Mouse (Mus musculus): ENCODE results near the gene Olfr1298. TPM values are rescaled to one million over a fixed set of nuclear protein-coding genes. Genes with fewer than 3 reads are reported as not detected.

The Olfr1298 gene
- total RNA-seq (2015): not detected in 2 replicates
- total RNA-seq (2017): not detected in 2 replicates

GRCm38 (mm10) chr2:111649101-111649500 is at the start of gene Olfr1298:
Olfr1298 (minus strand) TSS chr2:111649201.
- no peak for ATAC-seq (ENCODE audit: poor library complexity, severe bottlenecking)

DNA sequence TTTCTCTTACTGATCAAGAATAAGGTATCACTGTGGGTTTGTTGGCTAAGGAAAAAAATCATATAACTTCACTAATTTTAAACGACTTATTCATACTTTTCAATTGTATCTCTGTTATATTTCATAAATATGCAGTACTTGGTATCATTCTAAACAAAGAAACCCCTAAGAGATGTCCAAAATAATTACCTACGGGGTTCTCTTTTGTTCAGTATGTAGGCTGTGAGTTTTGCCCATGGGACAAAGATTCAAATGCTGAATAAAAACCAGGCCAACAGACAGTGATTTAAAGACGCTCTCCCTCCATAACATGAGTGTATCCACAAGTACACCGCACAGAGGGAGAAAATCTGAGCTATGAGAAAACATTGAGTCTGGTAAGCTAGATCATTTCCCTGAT is 12.1 kb upstream of the Olfr1298 start, which contains the start of gene Olfr1299:
TSS of gene Olfr1299 (plus strand) at position 301 of the 400 bp plus-strand sequence.
- ATAC-seq (ENCODE audit: poor library complexity, severe bottlenecking): no peak

GRCm38 (mm10) chr2:111626397-111626796 is 22.6 kb downstream of the Olfr1298 start, which contains the start of gene Olfr1297:
Olfr1297 (minus strand) TSS chr2:111626497.
- no peak for ATAC-seq (ENCODE audit: poor library complexity, severe bottlenecking)

Other genes with a start within 250 kb of the Olfr1298 start
- gene Olfr1286, start 226.1 kb downstream of the Olfr1298 start, total RNA-seq (2015): not detected in 2 replicates
- gene Olfr1286, start 226.1 kb downstream of the Olfr1298 start, total RNA-seq (2017): 0.18 TPM in 1 of 2 replicates, not detected in the other
- not detected in 2 replicates for gene Olfr1287, start 200.1 kb downstream of the Olfr1298 start, total RNA-seq (2015)
- gene Olfr1287, start 200.1 kb downstream of the Olfr1298 start, total RNA-seq (2017): not detected in 2 replicates
- gene Olfr1288, start 175.1 kb downstream of the Olfr1298 start, total RNA-seq (2015): not detected in 2 replicates
- gene Olfr1288, start 175.1 kb downstream of the Olfr1298 start, total RNA-seq (2017): not detected in 2 replicates
- not detected in 2 replicates for gene Olfr1289, start 168.4 kb downstream of the Olfr1298 start, total RNA-seq (2015)
- gene Olfr1289, start 168.4 kb downstream of the Olfr1298 start, total RNA-seq (2017): not detected in 2 replicates
- not detected in 2 replicates for gene Olfr1290, start 155.4 kb downstream of the Olfr1298 start, total RNA-seq (2015)
- gene Olfr1290, start 155.4 kb downstream of the Olfr1298 start, total RNA-seq (2017): not detected in 2 replicates
- gene Olfr1291-ps1, start 152.0 kb downstream of the Olfr1298 start, total RNA-seq (2015): not detected in 2 replicates
- gene Olfr1291-ps1, start 152.0 kb downstream of the Olfr1298 start, total RNA-seq (2017): not detected in 2 replicates
- not detected in 2 replicates for gene Olfr1293-ps, start 124.0 kb downstream of the Olfr1298 start, total RNA-seq (2015)
- gene Olfr1293-ps, start 124.0 kb downstream of the Olfr1298 start, total RNA-seq (2017): not detected in 2 replicates
- not detected in 2 replicates for gene Olfr1294, start 108.9 kb downstream of the Olfr1298 start, total RNA-seq (2015)
- gene Olfr1294, start 108.9 kb downstream of the Olfr1298 start, total RNA-seq (2017): not detected in 2 replicates
- gene Olfr1295, start 79.5 kb downstream of the Olfr1298 start, total RNA-seq (2015): not detected in 2 replicates
- not detected in 2 replicates for gene Olfr1295, start 79.5 kb downstream of the Olfr1298 start, total RNA-seq (2017)
- not detected in 2 replicates for gene Olfr1297, start 22.7 kb downstream of the Olfr1298 start, total RNA-seq (2015)
- not detected in 2 replicates for gene Olfr1297, start 22.7 kb downstream of the Olfr1298 start, total RNA-seq (2017)
- gene Olfr1299, start 12.2 kb upstream of the Olfr1298 start, total RNA-seq (2015): not detected in 2 replicates
- gene Olfr1299, start 12.2 kb upstream of the Olfr1298 start, total RNA-seq (2017): not detected in 2 replicates
- gene Olfr1301, start 101.8 kb upstream of the Olfr1298 start, total RNA-seq (2015): not detected in 2 replicates
- not detected in 2 replicates for gene Olfr1301, start 101.8 kb upstream of the Olfr1298 start, total RNA-seq (2017)
- gene Olfr1302, start 128.2 kb upstream of the Olfr1298 start, total RNA-seq (2015): not detected in 2 replicates
- not detected in 2 replicates for gene Olfr1302, start 128.2 kb upstream of the Olfr1298 start, total RNA-seq (2017)
- not detected in 2 replicates for gene Olfr1303, start 171.1 kb upstream of the Olfr1298 start, total RNA-seq (2015)
- not detected in 2 replicates for gene Olfr1303, start 171.1 kb upstream of the Olfr1298 start, total RNA-seq (2017)
- gene Olfr1305, start 227.9 kb upstream of the Olfr1298 start, total RNA-seq (2015): not detected in 2 replicates
- gene Olfr1305, start 227.9 kb upstream of the Olfr1298 start, total RNA-seq (2017): not detected in 2 replicates

All from megakaryocyte, adult 5-6 weeks (primary cell).